Mouse (Mus musculus): ENCODE measurements around the gene Il6st. TPM values are rescaled to one million over a fixed set of nuclear protein-coding genes. Genes with fewer than 3 reads are reported as not detected.

Il6st gene
- polyA plus RNA-seq, 1 experiment: 38.1 TPM

GRCm38 (mm10) chr13:112486676-112487075 lies 22.8 kb downstream of the Il6st start:
- Histone ChIP-seq H3K27me3 (ENCODE audit: control insufficient read depth, insufficient read depth, low read length) (no peaks in the 10 kb centered on the region), H3K4me1 (replicated peaks; ENCODE audit: control insufficient read depth, insufficient read depth, low read length) (no peaks in the 10 kb centered on the region), H3K36me3 (ENCODE audit: control insufficient read depth, insufficient read depth, low read length) (peaks cover 75% of the 10 kb centered on the region), H3K27ac (ENCODE audit: control insufficient read depth, insufficient read depth, low read length) (no peak overlapping the region), H3K4me3 (ENCODE audit: control insufficient read depth, insufficient read depth, low read length) (no peak overlapping the region)
- WGBS: 99% methylated on average over 5 of the region's 5 CpGs
- no peak for DNase-seq
- no peak for TF ChIP-seq CTCF (IDR thresholded peaks at IDR 0.05; ENCODE audit: borderline replicate concordance, control insufficient read depth, extremely low read depth, insufficient read depth, low read length, poor library complexity)
- TF ChIP-seq POLR2A (IDR thresholded peaks at IDR 0.05; ENCODE audit: control insufficient read depth, extremely low read depth, insufficient read depth, low read length, poor library complexity): no peak

- TF ChIP-seq CTCF (IDR thresholded peaks at IDR 0.05; ENCODE audit: borderline replicate concordance, control insufficient read depth, extremely low read depth, insufficient read depth, low read length, poor library complexity) (no peak), POLR2A (IDR thresholded peaks at IDR 0.05; ENCODE audit: control insufficient read depth, extremely low read depth, insufficient read depth, low read length, poor library complexity) (no peak)
- Histone ChIP-seq H3K27ac (ENCODE audit: control insufficient read depth, insufficient read depth, low read length) (no peak overlapping the region), H3K4me3 (ENCODE audit: control insufficient read depth, insufficient read depth, low read length) (no peak overlapping the region), H3K27me3 (ENCODE audit: control insufficient read depth, insufficient read depth, low read length) (no peaks in the 10 kb centered on the region), H3K4me1 (replicated peaks; ENCODE audit: control insufficient read depth, insufficient read depth, low read length) (no peaks in the 10 kb centered on the region), H3K36me3 (ENCODE audit: control insufficient read depth, insufficient read depth, low read length) (peaks cover 81% of the 10 kb centered on the region)
- 94% methylated on average over 3 of the region's 3 CpGs for WGBS
- DNase-seq: no peak
Observed at GRCm38 (mm10) chr13:112490036-112490435, 26.2 kb downstream of the Il6st start.

GRCm38 (mm10) chr13:112491636-112492284 lies 27.9 kb downstream of the Il6st start:
- Histone ChIP-seq H3K4me1 (replicated peaks; ENCODE audit: control insufficient read depth, insufficient read depth, low read length) (no peaks in the 10 kb centered on the region), H3K4me3 (ENCODE audit: control insufficient read depth, insufficient read depth, low read length) (no peak overlapping the region), H3K36me3 (ENCODE audit: control insufficient read depth, insufficient read depth, low read length) (peaks cover 86% of the 10 kb centered on the region), H3K27me3 (ENCODE audit: control insufficient read depth, insufficient read depth, low read length) (no peaks in the 10 kb centered on the region), H3K27ac (ENCODE audit: control insufficient read depth, insufficient read depth, low read length) (no peak overlapping the region)
- WGBS: 93% methylated on average over 14 of the region's 14 CpGs
- TF ChIP-seq POLR2A (IDR thresholded peaks at IDR 0.05; ENCODE audit: control insufficient read depth, extremely low read depth, insufficient read depth, low read length, poor library complexity) (no peak), CTCF (IDR thresholded peaks at IDR 0.05; ENCODE audit: borderline replicate concordance, control insufficient read depth, extremely low read depth, insufficient read depth, low read length, poor library complexity) (no peak)
- DNase-seq: no peak

- Histone ChIP-seq H3K4me3 (ENCODE audit: control insufficient read depth, insufficient read depth, low read length) (no peak overlapping the region), H3K27me3 (ENCODE audit: control insufficient read depth, insufficient read depth, low read length) (no peaks in the 10 kb centered on the region), H3K27ac (ENCODE audit: control insufficient read depth, insufficient read depth, low read length) (no peak overlapping the region), H3K4me1 (replicated peaks; ENCODE audit: control insufficient read depth, insufficient read depth, low read length) (no peaks in the 10 kb centered on the region), H3K36me3 (ENCODE audit: control insufficient read depth, insufficient read depth, low read length) (peaks cover 87% of the 10 kb centered on the region)
- 95% methylated on average over 1 of the region's 1 CpGs for WGBS
- DNase-seq: no peak
- no peak for TF ChIP-seq CTCF (IDR thresholded peaks at IDR 0.05; ENCODE audit: borderline replicate concordance, control insufficient read depth, extremely low read depth, insufficient read depth, low read length, poor library complexity)
- TF ChIP-seq POLR2A (IDR thresholded peaks at IDR 0.05; ENCODE audit: control insufficient read depth, extremely low read depth, insufficient read depth, low read length, poor library complexity): no peak
Observed at GRCm38 (mm10) chr13:112492285-112492678, 28.4 kb downstream of the Il6st start.

- Histone ChIP-seq H3K27ac (ENCODE audit: control insufficient read depth, insufficient read depth, low read length) (no peak overlapping the region), H3K36me3 (ENCODE audit: control insufficient read depth, insufficient read depth, low read length) (peaks cover 93% of the 10 kb centered on the region), H3K4me3 (ENCODE audit: control insufficient read depth, insufficient read depth, low read length) (no peak overlapping the region), H3K4me1 (replicated peaks; ENCODE audit: control insufficient read depth, insufficient read depth, low read length) (no peaks in the 10 kb centered on the region), H3K27me3 (ENCODE audit: control insufficient read depth, insufficient read depth, low read length) (no peaks in the 10 kb centered on the region)
- no peak for DNase-seq
- TF ChIP-seq CTCF (IDR thresholded peaks at IDR 0.05; ENCODE audit: borderline replicate concordance, control insufficient read depth, extremely low read depth, insufficient read depth, low read length, poor library complexity) (no peak), POLR2A (IDR thresholded peaks at IDR 0.05; ENCODE audit: control insufficient read depth, extremely low read depth, insufficient read depth, low read length, poor library complexity) (no peak)
- WGBS: 97% methylated on average over 12 of the region's 12 CpGs
Observed at GRCm38 (mm10) chr13:112494590-112494989, 30.7 kb downstream of the Il6st start.

GRCm38 (mm10) chr13:112500027-112500426 lies 36.2 kb downstream of the Il6st start:
- DNase-seq: no peak
- no peaks in the 10 kb centered on the region for H3K4me1 ChIP-seq (replicated peaks; ENCODE audit: control insufficient read depth, insufficient read depth, low read length)
- WGBS: 96% methylated on average over 4 of the region's 4 CpGs
- no peaks in the 10 kb centered on the region for H3K27me3 ChIP-seq (ENCODE audit: control insufficient read depth, insufficient read depth, low read length)
- H3K27ac ChIP-seq (ENCODE audit: control insufficient read depth, insufficient read depth, low read length): no peak overlapping the region
- TF ChIP-seq CTCF (IDR thresholded peaks at IDR 0.05; ENCODE audit: borderline replicate concordance, control insufficient read depth, extremely low read depth, insufficient read depth, low read length, poor library complexity): no peak
- TF ChIP-seq POLR2A (IDR thresholded peaks at IDR 0.05; ENCODE audit: control insufficient read depth, extremely low read depth, insufficient read depth, low read length, poor library complexity): no peak
- H3K36me3 ChIP-seq (ENCODE audit: control insufficient read depth, insufficient read depth, low read length): peaks cover 93% of the 10 kb centered on the region
- H3K4me3 ChIP-seq (ENCODE audit: control insufficient read depth, insufficient read depth, low read length): no peak overlapping the region

- no peak overlapping the region for H3K4me3 ChIP-seq (ENCODE audit: control insufficient read depth, insufficient read depth, low read length)
- WGBS: 98% methylated on average over 9 of the region's 9 CpGs
- H3K36me3 ChIP-seq (ENCODE audit: control insufficient read depth, insufficient read depth, low read length): peaks cover 93% of the 10 kb centered on the region
- no peaks in the 10 kb centered on the region for H3K4me1 ChIP-seq (replicated peaks; ENCODE audit: control insufficient read depth, insufficient read depth, low read length)
- no peak for TF ChIP-seq POLR2A (IDR thresholded peaks at IDR 0.05; ENCODE audit: control insufficient read depth, extremely low read depth, insufficient read depth, low read length, poor library complexity)
- TF ChIP-seq CTCF (IDR thresholded peaks at IDR 0.05; ENCODE audit: borderline replicate concordance, control insufficient read depth, extremely low read depth, insufficient read depth, low read length, poor library complexity): no peak
- H3K27me3 ChIP-seq (ENCODE audit: control insufficient read depth, insufficient read depth, low read length): no peaks in the 10 kb centered on the region
- no peak overlapping the region for H3K27ac ChIP-seq (ENCODE audit: control insufficient read depth, insufficient read depth, low read length)
- DNase-seq: no peak
Observed at GRCm38 (mm10) chr13:112500466-112500865, 36.6 kb downstream of the Il6st start.
